Mouse (Mus musculus) heart, postnatal 0 days (tissue): ENCODE results near the gene 4932429P05Rik. TPM values are rescaled to one million over a fixed set of nuclear protein-coding genes. Genes with fewer than 3 reads are reported as not detected.

Source experiments
- ATAC-seq: fragments of 200-750 bp; cut with Nextera tagmentation; 2 replicates; pipeline ENCODE4 v1.8.0; 2017; ENCODE audit warnings: low read depth, moderate number of reproducible peaks, moderate library complexity; ENCODE audit not compliant: insufficient read depth
- DNase-seq: peaks from one replicate; pipeline ENCODE4 v3.0.0-alpha.2; 2016; ENCODE audit warnings: low spot score
- H3K27ac ChIP-seq: fragments of 300-500 bp; sonication (generic); 2 replicates; pipeline ENCODE4 v1.5.1; 2014; ENCODE audit warnings: low read depth, mild to moderate bottlenecking
- H3K27me3 ChIP-seq: fragments of 300-500 bp; sonication (generic); 2 replicates; pipeline ENCODE4 v1.6.1; 2014; ENCODE audit warnings: low read length, mixed read lengths; ENCODE audit not compliant: control insufficient read depth, insufficient read depth
- H3K36me3 ChIP-seq: fragments of 300-500 bp; sonication (generic); replicated peaks from 2 replicates; pipeline ENCODE4 v1.6.1; 2014; ENCODE audit warnings: low read length, mixed read lengths; ENCODE audit not compliant: control insufficient read depth, insufficient read depth
- H3K4me1 ChIP-seq: fragments of 300-500 bp; sonication (generic); 2 replicates; pipeline ENCODE4 v1.6.1; 2014; ENCODE audit warnings: antibody characterized with exemption; ENCODE audit not compliant: control insufficient read depth, insufficient read depth
- H3K4me2 ChIP-seq: fragments of 300-500 bp; sonication (generic); 2 replicates; pipeline ENCODE4 v1.6.1; 2014; ENCODE audit warnings: low read depth, mild to moderate bottlenecking, low read length, moderate library complexity
- H3K4me3 ChIP-seq: fragments of 300-500 bp; sonication (generic); 2 replicates; pipeline ENCODE4 v1.5.1; 2014; ENCODE audit warnings: low read depth, low read length
- H3K9ac ChIP-seq: fragments of 300-500 bp; sonication (generic); replicated peaks from 2 replicates; pipeline ENCODE4 v1.6.1; 2014; ENCODE audit warnings: low read depth, low read length, mixed read lengths
- H3K9me3 ChIP-seq: fragments of 300-500 bp; sonication (generic); replicated peaks from 2 replicates; pipeline ENCODE4 v1.6.1; 2016; ENCODE audit warnings: low read length; ENCODE audit not compliant: control insufficient read depth
- CTCF ChIP-seq: IDR thresholded peaks from 2 replicates; pipeline ENCODE4 v1.5.1; 2016; ENCODE audit warnings: antibody characterized with exemption, control low read depth, low read depth
- EP300 ChIP-seq: IDR thresholded peaks from 2 replicates; pipeline ENCODE4 v1.6.1; 2016; ENCODE audit warnings: antibody characterized with exemption, low read depth
- polyA plus RNA-seq: library from polyadenylated mRNA; unstranded; fragments of >200 nt; fragmentation: Nextera tagmentation; extraction: Ambion mirVana; gene quantifications from 2 replicates; pipeline ENCODE4 v1.2.1, GENCODE M21; 2015
- total RNA-seq: library from RNA; depleted of rRNA; stranded (reverse); fragments of >200 nt; gene quantifications from 2 replicates; pipeline ENCODE4 v1.2.3, GENCODE M21; 2014; ENCODE audit warnings: low replicate concordance; rRNA removed

The 4932429P05Rik gene
- total RNA-seq (not detected in 2 replicates), polyA plus RNA-seq (not detected in 2 replicates)

GRCm38 (mm10) chrX:89751968-89752367, at the start of gene 4932429P05Rik:
4932429P05Rik (plus strand) TSS chrX:89752268.
- no peak within 1 kb of the TSS for H3K27ac ChIP-seq
- no peaks in the 10 kb centered on the region for H3K36me3 ChIP-seq
- H3K27me3 ChIP-seq = no peaks in the 10 kb centered on the region
- no peaks in the 10 kb centered on the region for H3K4me1 ChIP-seq
- no peak within 1 kb of the TSS for H3K4me3 ChIP-seq
- H3K4me2 ChIP-seq = no peak within 1 kb of the TSS
- ATAC-seq (no peak), DNase-seq (no peak)
- no peaks in the 10 kb centered on the region for H3K9me3 ChIP-seq
- H3K9ac ChIP-seq = no peak within 1 kb of the TSS
- TF ChIP-seq CTCF (no peak), EP300 (no peak)

Other genes with a start within 250 kb of the 4932429P05Rik start
- gene 4930415L06Rik, start 180.6 kb downstream of the 4932429P05Rik start, total RNA-seq = not detected in 2 replicates
- gene 4930415L06Rik, start 180.6 kb downstream of the 4932429P05Rik start, polyA plus RNA-seq = not detected in 2 replicates